Mouse (Mus musculus): ENCODE data around the gene Unc45b.

Gene Unc45b

GRCm38 (mm10) chr11:82910250-82910649, at the start of gene Unc45b:
Unc45b (plus strand) TSS chr11:82910550.
- DNase-seq, result no peak

DNA sequence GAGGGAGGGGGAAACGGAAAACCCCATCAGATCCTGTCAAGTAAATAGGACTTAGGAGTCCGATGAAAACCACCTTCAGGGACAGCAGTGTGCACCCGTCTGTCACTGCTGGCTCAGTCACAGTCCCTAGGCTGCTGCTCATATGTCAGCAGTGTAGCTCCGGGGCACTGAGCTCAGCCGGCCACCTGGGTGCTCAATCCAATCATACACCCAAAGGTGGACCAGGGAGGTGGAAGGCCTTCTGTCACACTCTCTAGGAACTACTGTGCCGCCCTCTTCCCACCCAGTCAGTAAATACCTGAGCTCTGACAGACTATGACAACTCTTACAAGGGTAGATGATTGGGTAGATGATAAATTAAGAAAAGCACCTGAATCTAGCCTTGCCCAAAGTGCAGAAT, 49.6 kb upstream of the Unc45b start:
- no peak for DNase-seq

GRCm38 (mm10) chr11:82861558-82861957, 48.8 kb upstream of the Unc45b start:
- no peak for DNase-seq

DNA sequence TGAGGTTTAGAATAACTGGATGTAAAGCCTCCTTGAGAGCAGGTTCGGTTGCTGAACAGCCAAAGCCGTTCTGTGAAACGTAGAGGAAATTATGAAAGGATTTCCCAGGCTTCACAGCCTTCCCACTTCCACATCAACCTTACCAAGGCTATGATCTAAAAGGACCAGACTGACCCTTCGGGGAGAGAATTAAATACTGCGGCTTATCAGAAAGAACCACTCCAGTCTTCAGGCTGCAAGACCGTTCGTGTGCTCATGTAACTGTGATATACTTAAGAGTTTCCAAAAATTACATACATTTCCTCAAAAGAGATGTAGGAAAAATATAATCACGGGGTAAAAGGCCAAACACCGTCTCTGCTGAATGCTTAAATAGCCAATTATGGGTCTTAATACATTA, 47.7 kb upstream of the Unc45b start:
- DNase-seq, result no peak

DNA sequence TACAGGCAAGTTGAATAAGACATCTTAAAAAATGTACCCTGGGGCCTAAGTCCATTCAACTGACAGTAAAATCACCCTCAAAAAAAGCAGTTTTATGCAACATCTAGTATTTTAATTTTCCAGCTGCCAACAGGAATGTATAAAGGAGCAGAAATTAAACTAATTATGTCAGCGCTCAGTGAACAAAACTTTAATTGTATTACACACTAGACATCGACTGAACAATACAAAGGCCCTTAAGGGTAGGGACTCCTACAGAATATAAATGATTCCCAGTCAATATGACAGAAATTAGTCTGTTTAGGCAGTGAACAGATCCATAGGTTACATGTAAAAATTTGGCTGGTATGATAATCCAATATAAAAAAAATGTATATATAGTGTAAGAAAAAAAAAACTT, 47.3 kb upstream of the Unc45b start:
- DNase-seq, result no peak

GRCm38 (mm10) chr11:82863488-82863931, 46.8 kb upstream of the Unc45b start:
- no peak for DNase-seq

GRCm38 (mm10) chr11:82865957-82866356, 44.4 kb upstream of the Unc45b start:
- no peak for DNase-seq

- no peak for DNase-seq
Observed at GRCm38 (mm10) chr11:82866850-82867564, 43.3 kb upstream of the Unc45b start.

GRCm38 (mm10) chr11:82867956-82868355, 42.4 kb upstream of the Unc45b start:
- no peak for DNase-seq

- DNase-seq, result no peak
Observed at GRCm38 (mm10) chr11:82869506-82870172, 40.7 kb upstream of the Unc45b start.

GRCm38 (mm10) chr11:82870173-82871030, 39.9 kb upstream of the Unc45b start:
- DNase-seq, result peak; percentile 98

GRCm38 (mm10) chr11:82871031-82871446, 39.3 kb upstream of the Unc45b start, which contains the start of gene Rffl:
Rffl (minus strand) TSS chr11:82871210.
- peak; percentile 99 for DNase-seq

- DNase-seq, result no peak
Observed at GRCm38 (mm10) chr11:82874924-82875323, 35.4 kb upstream of the Unc45b start.

DNA sequence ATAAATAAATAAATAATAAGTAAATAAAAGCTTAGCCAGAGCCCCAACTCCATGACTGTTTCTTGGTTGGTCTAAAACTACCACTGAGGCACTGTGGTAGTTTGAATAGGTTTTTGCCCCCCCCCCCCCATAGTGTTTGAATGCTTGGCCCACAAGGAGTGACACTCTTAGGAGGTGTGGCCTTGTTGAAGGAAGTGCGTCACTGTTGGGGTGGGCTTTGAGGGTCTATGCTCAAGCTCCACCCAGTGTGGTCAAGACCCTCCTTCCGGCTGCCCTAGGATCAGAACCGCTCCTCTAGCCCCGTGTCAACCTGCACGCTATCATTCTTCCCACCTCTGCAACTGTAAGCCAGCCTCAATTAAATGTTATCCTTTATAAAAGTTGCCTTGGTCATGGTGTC, 34.7 kb upstream of the Unc45b start:
- no peak for DNase-seq

DNA sequence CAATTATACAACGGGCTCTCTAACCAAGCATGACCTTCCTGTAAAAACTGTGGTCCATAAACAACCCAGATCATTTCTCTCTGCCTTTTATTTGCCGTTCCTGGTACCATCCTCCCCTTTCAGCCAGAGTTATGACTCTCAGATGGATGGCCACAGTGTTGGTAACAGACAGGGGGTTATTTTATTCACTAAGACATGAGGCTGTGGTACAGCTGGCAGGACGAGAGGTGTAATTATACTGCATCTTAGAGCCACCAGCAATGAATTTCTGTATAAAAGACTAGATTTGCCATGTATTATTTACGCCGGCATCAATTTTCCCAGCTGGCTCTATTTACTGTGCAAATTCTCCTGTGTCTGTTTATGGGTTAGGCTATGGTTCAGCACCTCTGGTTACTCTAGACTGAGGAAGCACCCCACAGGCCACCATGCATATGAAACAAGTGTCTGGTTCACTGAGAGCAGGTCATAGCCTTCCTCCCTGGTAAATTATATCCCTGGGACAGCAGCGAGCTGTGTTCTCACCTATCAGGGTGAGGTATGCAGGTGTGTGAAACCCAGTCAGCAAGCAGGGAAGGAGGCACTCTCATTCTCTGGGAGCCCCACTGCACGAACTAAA, 32.5 kb upstream of the Unc45b start:
- DNase-seq, result no peak

DNA sequence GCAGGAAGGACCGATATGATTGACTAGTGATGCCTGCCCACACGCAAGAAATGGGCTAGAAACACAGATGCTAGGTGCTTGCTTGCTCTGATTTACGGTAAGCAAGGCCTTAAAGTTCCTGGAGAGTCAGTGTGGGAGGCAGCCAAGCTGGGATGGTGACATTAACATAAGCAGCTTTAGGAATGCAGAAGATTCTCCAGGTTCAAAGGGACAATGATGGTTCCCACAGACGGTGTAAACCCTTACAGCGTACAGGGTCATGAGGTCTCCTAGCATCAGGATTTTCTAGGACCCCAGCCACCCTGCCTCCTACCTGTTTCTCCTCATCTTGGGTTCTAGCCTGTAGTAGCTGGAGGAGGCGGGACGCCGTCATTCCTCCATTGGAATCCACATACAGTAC, 27.2 kb upstream of the Unc45b start:
- DNase-seq, result no peak

GRCm38 (mm10) chr11:82886559-82886958, 23.8 kb upstream of the Unc45b start:
- no peak for DNase-seq

DNA sequence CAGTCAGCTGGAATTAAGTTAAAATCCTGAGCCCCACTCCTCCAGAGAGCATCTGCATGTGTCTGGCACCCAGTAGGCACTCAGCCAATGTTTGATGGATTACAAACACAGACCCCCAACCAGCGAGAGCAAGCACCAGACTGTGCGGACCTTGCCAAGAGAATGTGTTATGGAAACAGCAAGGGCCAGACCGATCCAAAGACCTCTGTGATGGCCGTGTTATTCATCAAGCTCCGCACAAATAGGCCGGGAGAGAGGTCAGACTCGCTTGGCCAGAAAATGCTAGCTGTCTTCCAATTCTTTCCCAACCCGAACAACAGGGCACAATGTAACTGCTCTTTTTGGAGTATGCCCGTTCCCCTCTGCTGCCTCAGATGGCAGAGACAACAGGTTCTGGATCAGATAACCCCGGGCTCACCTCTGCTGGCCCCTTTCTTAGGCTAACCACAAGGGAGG, 21.8 kb upstream of the Unc45b start:
- no peak for DNase-seq

DNA sequence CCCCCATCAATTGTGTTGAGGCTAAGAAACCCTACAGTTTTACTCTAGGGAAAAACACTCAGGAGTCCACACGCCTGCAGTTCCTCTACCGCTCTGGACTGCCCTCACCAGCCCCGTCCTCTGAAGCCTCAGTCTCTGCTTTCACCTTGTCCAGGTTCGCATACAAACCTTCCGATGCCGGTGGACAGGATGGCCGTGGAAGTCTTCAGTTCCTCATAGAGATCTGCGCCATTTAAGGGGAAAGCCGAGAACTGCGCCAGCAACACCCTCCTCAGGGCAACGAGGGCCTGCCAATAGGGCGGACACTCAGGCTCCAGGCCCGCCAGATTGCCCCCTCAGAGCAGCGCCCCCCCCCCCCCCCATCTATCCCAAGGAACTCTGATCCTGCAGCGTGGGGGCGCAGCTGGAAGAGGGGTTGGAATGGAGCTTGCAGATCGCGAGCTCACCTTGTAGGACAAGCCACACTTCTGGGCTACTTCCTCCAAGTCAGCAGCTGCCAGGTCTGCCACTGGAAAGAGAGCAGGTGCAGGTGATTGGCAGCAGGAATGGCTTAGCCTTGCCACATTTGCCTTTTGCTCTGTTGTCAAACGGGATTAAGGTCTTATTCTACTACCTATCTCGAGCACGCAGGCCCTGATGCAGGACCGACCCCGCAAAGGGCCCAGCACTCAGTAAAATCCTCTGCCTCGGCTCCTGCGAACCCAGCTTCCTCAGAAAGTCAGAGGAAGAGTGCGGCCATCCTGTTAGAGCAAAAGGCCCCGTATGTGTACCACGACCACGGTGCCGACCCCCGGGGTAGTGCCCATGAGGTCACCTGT, 20.6 kb upstream of the Unc45b start:
- peak; percentile 92 for DNase-seq

GRCm38 (mm10) chr11:82890342-82890762, 20.0 kb upstream of the Unc45b start, which contains the start of gene Rad51d:
Rad51d (minus strand) TSS chr11:82890614.
- peak; percentile 99 for DNase-seq

- DNase-seq, result no peak
Observed at GRCm38 (mm10) chr11:82891936-82892335, 18.4 kb upstream of the Unc45b start, which contains the start of gene Fndc8. Fndc8 (plus strand) TSS chr11:82892124.

DNA sequence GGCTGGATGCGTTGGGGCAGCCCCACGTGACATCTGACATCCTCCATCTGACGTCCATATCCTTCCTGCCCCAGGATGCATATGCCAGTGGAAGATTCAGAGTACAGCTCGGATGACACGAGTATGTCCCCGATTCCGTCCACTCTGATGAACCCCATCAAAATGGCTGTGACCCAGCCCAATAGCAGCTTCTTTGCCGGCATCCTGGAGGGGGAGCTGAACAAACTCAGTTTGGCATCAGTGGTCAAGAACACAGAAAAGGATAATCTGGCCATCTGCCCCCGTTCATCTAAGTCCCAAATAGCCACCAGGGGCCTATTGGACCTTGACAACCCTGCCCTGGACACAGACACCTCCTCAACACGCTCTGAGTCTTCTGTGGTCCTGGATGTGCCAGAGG, 12.9 kb upstream of the Unc45b start:
- DNase-seq, result peak; percentile 92

Data from heart, adult 11 months (tissue).